Mouse (Mus musculus): Measurements from ENCODE around the gene Gtpbp3. TPM values are rescaled to one million over a fixed set of nuclear protein-coding genes. Genes with fewer than 3 reads are reported as not detected.
A peak's percentile ranks its signal among the peaks of the same experiment; 100 is the strongest.
"Not testable (repeated sequence)": the region's sequence is repeated elsewhere in the genome, so short reads cannot be mapped to it uniquely, and the experiment has no call there.

Gtpbp3 gene
- total and polyA plus RNA-seq, 2 experiments from 2014 or later: 9.4 to 23.6 TPM

DNA sequence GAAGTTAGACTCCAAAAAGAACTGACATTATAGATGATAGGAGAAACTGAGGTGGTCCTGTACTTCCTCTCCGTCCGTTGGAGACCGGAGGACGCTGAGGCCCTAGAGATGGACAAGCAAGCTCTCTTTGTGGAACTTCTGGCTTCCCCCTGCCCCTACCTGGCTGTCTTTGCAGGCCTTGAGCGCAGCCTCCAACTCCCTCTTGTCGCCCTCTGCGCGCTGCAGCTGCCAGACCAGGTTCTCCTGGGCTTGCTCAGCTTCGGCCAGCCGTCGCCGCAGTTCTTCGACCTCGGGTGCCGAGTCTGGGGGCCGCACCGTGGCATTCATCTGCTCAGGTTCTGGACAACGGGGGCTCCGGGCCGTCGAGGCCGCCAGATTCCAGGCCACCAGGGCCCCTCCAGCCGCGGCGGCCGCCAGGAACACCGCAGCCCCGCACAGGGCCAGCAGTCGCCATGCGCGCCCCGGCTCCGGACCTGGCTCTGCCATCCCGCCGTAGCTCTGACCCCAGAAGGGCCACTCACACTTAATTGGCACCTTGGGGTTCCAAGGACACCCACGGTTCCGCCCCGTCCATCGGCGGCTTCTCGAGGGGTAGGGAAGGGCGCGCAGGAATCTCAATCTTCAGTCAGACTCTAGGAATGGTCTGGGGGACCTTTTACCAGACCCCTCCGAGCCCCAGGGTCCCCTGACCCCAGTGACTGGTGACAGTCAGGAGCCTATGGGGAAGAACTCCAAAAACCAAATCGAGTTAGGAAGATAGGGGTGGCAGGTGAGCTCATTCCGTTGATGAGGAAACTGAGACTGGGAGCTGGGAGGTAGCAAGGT is 37.5 kb downstream of the Gtpbp3 start, which contains the start of gene Ccdc194:
Gene Ccdc194, minus strand, starts transcription at position 486 of the 825 bp plus-strand sequence.
- DNase-seq: no peak
- Histone ChIP-seq H3K9ac (no peak within 1 kb of the TSS), H3K27me3 (ENCODE audit: insufficient read depth, low read length) (peaks cover 27% of the 10 kb centered on the region), H3K4me3 (ENCODE audit: low read depth, low read length) (no peak within 1 kb of the TSS), H3K27ac (ENCODE audit: low read depth, low read length) (no peak within 1 kb of the TSS), H3K4me2 (ENCODE audit: low read depth) (no peak within 1 kb of the TSS), H3K36me3 (ENCODE audit: insufficient read depth) (no peaks in the 10 kb centered on the region), H3K9me3 (ENCODE audit: low read length) (no peaks in the 10 kb centered on the region), H3K4me1 (ENCODE audit: insufficient read depth) (no peaks in the 10 kb centered on the region)
- no peak for TF ChIP-seq CTCF (IDR thresholded peaks at IDR 0.05; ENCODE audit: low read depth)
- ATAC-seq: no peak
- 9% methylated on average over 46 of the region's 46 CpGs for WGBS

DNA sequence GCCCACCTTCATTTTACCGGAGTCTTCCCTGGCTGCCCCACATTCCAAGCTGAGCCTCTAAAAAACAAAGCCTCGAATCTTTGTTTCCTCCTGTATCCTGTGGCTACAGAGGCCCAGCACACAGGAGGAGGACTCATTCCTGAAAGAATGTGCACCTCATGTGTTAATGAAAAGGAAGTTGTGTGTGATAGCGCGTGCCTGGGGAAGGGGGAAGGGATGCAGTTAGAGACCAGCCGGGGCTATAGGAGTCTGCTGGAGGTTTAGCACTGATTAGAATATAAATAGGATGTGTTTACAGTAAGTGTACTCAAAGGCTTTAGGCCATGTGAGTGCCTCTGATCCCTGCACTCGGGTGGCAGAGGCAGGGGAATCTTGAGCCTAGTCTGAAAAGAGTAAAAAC is 38.4 kb downstream of the Gtpbp3 start:
- whole genome bisulfite sequencing: 15% methylated on average over 6 of the region's 6 CpGs
- DNase-seq (no peak), ATAC-seq (no peak)
- no peaks in the 10 kb centered on the region for H3K36me3 ChIP-seq (ENCODE audit: insufficient read depth)
- no peaks in the 10 kb centered on the region for H3K9me3 ChIP-seq (ENCODE audit: low read length)
- no peak overlapping the region for H3K4me2 ChIP-seq (ENCODE audit: low read depth)
- H3K4me1 ChIP-seq (ENCODE audit: insufficient read depth): no peaks in the 10 kb centered on the region
- no peak for TF ChIP-seq CTCF (IDR thresholded peaks at IDR 0.05; ENCODE audit: low read depth)
- no peak overlapping the region for H3K27ac ChIP-seq (ENCODE audit: low read depth, low read length)
- no peak overlapping the region for H3K4me3 ChIP-seq (ENCODE audit: low read depth, low read length)
- no peak overlapping the region for H3K9ac ChIP-seq
- peaks cover 27% of the 10 kb centered on the region for H3K27me3 ChIP-seq (ENCODE audit: insufficient read depth, low read length)

- Histone ChIP-seq H3K4me3 (ENCODE audit: low read depth, low read length) (no peak overlapping the region), H3K9me3 (ENCODE audit: low read length) (no peaks in the 10 kb centered on the region), H3K27me3 (ENCODE audit: insufficient read depth, low read length) (peaks cover 27% of the 10 kb centered on the region), H3K4me1 (ENCODE audit: insufficient read depth) (no peaks in the 10 kb centered on the region), H3K27ac (ENCODE audit: low read depth, low read length) (no peak overlapping the region), H3K9ac (no peak overlapping the region), H3K4me2 (ENCODE audit: low read depth) (no peak overlapping the region), H3K36me3 (ENCODE audit: insufficient read depth) (no peaks in the 10 kb centered on the region)
- no peak for TF ChIP-seq CTCF (IDR thresholded peaks at IDR 0.05; ENCODE audit: low read depth)
- DNase-seq (no peak), ATAC-seq (no peak)
- 57% methylated on average over 3 of the region's 3 CpGs for WGBS
Measured at GRCm38 (mm10) chr8:71527162-71527870, 39.4 kb downstream of the Gtpbp3 start.

- H3K4me2 ChIP-seq (ENCODE audit: low read depth): no peak overlapping the region
- WGBS: 89% methylated on average over 11 of the region's 11 CpGs
- DNase-seq (no peak), ATAC-seq (no peak)
- H3K9ac ChIP-seq: no peak overlapping the region
- no peaks in the 10 kb centered on the region for H3K4me1 ChIP-seq (ENCODE audit: insufficient read depth)
- no peaks in the 10 kb centered on the region for H3K9me3 ChIP-seq (ENCODE audit: low read length)
- H3K27ac ChIP-seq (ENCODE audit: low read depth, low read length): peak overlapping the region; percentile 29; the same call in 1 of the 2 replicates
- peaks cover 26% of the 10 kb centered on the region for H3K27me3 ChIP-seq (ENCODE audit: insufficient read depth, low read length)
- H3K4me3 ChIP-seq (ENCODE audit: low read depth, low read length): no peak overlapping the region
- no peaks in the 10 kb centered on the region for H3K36me3 ChIP-seq (ENCODE audit: insufficient read depth)
- TF ChIP-seq CTCF (IDR thresholded peaks at IDR 0.05; ENCODE audit: low read depth): no peak
Measured at GRCm38 (mm10) chr8:71528362-71529073, 40.6 kb downstream of the Gtpbp3 start.

GRCm38 (mm10) chr8:71530735-71531467 is 43.0 kb downstream of the Gtpbp3 start:
- peak; percentile 44 for DNase-seq
- peak; percentile 55 for TF ChIP-seq CTCF (IDR thresholded peaks at IDR 0.05; ENCODE audit: low read depth)
- H3K36me3 ChIP-seq (ENCODE audit: insufficient read depth); H3K4me1 ChIP-seq (ENCODE audit: insufficient read depth); H3K4me2 ChIP-seq (ENCODE audit: low read depth); H3K9me3 ChIP-seq (ENCODE audit: low read length); H3K4me3 ChIP-seq (ENCODE audit: low read depth, low read length); H3K27ac ChIP-seq (ENCODE audit: low read depth, low read length); H3K9ac ChIP-seq; ATAC-seq: not testable (repeated sequence)
- peaks cover 11% of the 10 kb centered on the region; the same call in 1 of the 2 replicates for H3K27me3 ChIP-seq (ENCODE audit: insufficient read depth, low read length)
- WGBS: 66% methylated on average over 5 of the region's 12 CpGs

DNA sequence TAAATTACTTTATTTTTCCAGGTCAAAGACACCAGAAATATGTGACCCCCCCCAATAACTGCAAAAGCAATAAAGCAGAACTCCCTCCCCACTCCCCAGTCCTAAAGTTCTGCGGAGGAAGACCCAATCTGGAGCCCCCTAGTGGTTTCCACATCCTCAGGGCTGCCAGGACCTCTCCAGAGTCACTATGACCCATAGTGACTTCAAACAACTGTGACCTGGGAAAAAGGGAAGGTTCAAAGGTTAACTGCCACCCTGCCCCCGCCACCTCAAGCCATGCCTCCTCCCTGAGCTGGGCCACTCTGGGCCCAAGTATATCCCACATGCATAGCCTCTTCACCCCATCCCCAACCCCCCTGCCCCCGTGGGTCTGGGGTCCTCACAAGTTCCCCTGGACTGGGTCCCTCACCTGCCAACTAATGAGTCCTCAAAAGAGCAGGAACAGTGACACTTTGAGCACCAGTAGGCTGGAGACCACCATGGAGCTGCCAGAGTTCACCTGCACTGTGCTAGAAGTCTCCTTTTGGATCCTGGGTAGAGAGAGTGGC is 46.4 kb downstream of the Gtpbp3 start:
- H3K4me2 ChIP-seq (ENCODE audit: low read depth): no peak overlapping the region
- H3K4me1 ChIP-seq (ENCODE audit: insufficient read depth): no peaks in the 10 kb centered on the region
- no peaks in the 10 kb centered on the region for H3K9me3 ChIP-seq (ENCODE audit: low read length)
- no peak overlapping the region for H3K9ac ChIP-seq
- peaks cover 8% of the 10 kb centered on the region for H3K27me3 ChIP-seq (ENCODE audit: insufficient read depth, low read length)
- TF ChIP-seq CTCF (IDR thresholded peaks at IDR 0.05; ENCODE audit: low read depth): peak; percentile 12; the same call in 1 of the 2 replicates
- 30% methylated on average over 3 of the region's 3 CpGs for WGBS
- no peak for DNase-seq
- H3K36me3 ChIP-seq (ENCODE audit: insufficient read depth): no peaks in the 10 kb centered on the region
- no peak overlapping the region for H3K27ac ChIP-seq (ENCODE audit: low read depth, low read length)
- ATAC-seq: no peak
- no peak overlapping the region for H3K4me3 ChIP-seq (ENCODE audit: low read depth, low read length)
